Mouse (Mus musculus): Measurements from ENCODE around the gene Arhgap21. TPM values are rescaled to one million over a fixed set of nuclear protein-coding genes. Genes with fewer than 3 reads are reported as not detected.

Gene Arhgap21
- total RNA-seq, 2 experiments from 2014 or later, result 320 to 367 TPM

Other genes starting within 250 kb of the Arhgap21 start
- 1 to 10 TPM; 2.6 to 3.0 TPM for gene Enkur, start 236.5 kb upstream of the Arhgap21 start, total RNA-seq (2021)
- 10 to 100 TPM; 19.2 to 21.6 TPM for gene Thnsl1, start 236.8 kb upstream of the Arhgap21 start, total RNA-seq (2021)

All from layer of hippocampus, adult 18-20 months (tissue).